Mouse (Mus musculus) embryonic stem cell, embryonic (primary cell): ENCODE data around the gene Slc12a7.

Source experiments
- CTCF ChIA-PET, 4 experiments: fragments of 300-600 bp in 2 of 4; fragments of 350-600 bp in 2 of 4; sonication (Branson Sonifier 250); formaldehyde crosslinking; loops; one replicate each; lab custom pipeline; 2022; ENCODE audit warnings: inconsistent platforms in 2 of 4; lab: Charles Lee
- POLR2A ChIA-PET, 4 experiments: fragments of 300-600 bp in 2 of 4; fragments of 350-600 bp in 2 of 4; sonication (Branson Sonifier 250); formaldehyde crosslinking; loops; one replicate each; lab custom pipeline; 2022; ENCODE audit warnings: antibody characterized with exemption in 4 of 4, inconsistent platforms in 1 of 4; lab: Charles Lee

Gene Slc12a7

DNA sequence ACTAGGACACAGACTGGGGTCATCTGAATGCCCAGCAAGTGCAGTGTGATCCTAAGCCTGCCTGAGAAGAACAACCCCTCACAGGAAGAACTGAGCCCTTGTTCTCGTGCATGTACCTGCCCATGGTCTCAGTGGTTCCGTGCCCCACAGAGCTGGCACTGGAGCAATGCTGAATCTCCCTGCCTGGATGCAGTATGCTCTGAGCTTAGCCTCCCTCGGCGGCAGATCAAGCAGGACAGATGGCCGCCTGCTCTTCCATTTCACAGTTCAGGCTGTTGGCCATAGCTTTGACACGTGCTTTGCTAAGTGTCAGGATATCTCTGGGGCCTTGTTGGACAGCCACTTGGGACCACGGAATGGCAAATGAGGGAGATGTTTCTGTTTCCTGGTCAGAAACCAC, 81.3 kb downstream of the Slc12a7 start:
- POLR2A ChIA-PET = interaction anchor here in 2 of 4 experiments (1.1 to 2.6 kb wide), 6 partner anchors 14 to 91 kb away, joined by 3 to 7 read pairs (median 4); no protein-coding TSS in a partner anchor
- CTCF ChIA-PET = interaction anchor here in 1 of 4 experiments (0.9 kb wide), 1 partner anchor 100 kb away, joined by 3 read pairs; no protein-coding TSS in a partner anchor

- ChIA-PET POLR2A (interaction anchor here in 2 of 4 experiments (1.2 to 3.9 kb wide), 7 partner anchors 10 to 300 kb away, joined by 3 to 13 read pairs (median 4); no protein-coding TSS in a partner anchor), CTCF (interaction anchor here in 2 of 4 experiments (0.6 to 1.2 kb wide), 3 partner anchors 34 to 99 kb away, joined by 3 to 6 read pairs (median 3); no protein-coding TSS in a partner anchor)
These were observed 83.4 kb downstream of the Slc12a7 start for GRCm38 (mm10) chr13:73816338-73816737.

DNA sequence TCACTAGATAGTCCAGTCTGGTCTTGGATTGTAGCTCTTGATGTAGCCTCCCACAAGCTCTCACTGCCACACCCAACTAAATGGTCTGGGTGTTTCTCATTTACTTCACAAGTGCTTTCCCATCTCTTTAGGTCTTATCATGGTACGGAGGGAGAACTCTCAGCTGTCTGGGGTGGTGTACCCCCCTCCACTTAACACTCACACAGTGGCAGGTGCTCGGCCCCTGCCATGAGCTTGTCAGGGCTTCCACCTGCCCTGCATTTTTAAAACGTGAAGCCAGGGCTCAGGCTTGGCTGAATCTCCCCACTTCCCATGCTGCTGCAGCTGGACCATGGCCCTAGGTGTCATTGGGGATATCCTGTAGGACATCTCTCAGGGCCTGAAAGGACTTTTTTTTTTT, 86.0 kb downstream of the Slc12a7 start:
- ChIA-PET POLR2A (interaction anchor here (0.5 to 3.9 kb wide), 17 partner anchors 11 to 516 kb away, joined by 3 to 13 read pairs (median 4); partner anchors contain the start of genes Brd9 (in 1 of the 4) and Trip13 (in 1 of the 4)), CTCF (interaction anchor here in 3 of 4 experiments (0.6 to 1.2 kb wide), 6 partner anchors 12 to 490 kb away, joined by 3 to 8 read pairs (median 4); partner anchors contain the start of genes Ndufs6 (in 1 of the 3) and Nkd2 (in 1 of the 3))

GRCm38 (mm10) chr13:73821251-73821650, 88.4 kb downstream of the Slc12a7 start:
- CTCF ChIA-PET = interaction anchor here (0.5 to 2.6 kb wide), 11 partner anchors 8 to 107 kb away, joined by 3 to 23 read pairs (median 5); no protein-coding TSS in a partner anchor
- POLR2A ChIA-PET = interaction anchor here in 3 of 4 experiments (0.7 to 2.5 kb wide), 16 partner anchors 10 to 102 kb away, joined by 3 to 8 read pairs (median 3); no protein-coding TSS in a partner anchor

DNA sequence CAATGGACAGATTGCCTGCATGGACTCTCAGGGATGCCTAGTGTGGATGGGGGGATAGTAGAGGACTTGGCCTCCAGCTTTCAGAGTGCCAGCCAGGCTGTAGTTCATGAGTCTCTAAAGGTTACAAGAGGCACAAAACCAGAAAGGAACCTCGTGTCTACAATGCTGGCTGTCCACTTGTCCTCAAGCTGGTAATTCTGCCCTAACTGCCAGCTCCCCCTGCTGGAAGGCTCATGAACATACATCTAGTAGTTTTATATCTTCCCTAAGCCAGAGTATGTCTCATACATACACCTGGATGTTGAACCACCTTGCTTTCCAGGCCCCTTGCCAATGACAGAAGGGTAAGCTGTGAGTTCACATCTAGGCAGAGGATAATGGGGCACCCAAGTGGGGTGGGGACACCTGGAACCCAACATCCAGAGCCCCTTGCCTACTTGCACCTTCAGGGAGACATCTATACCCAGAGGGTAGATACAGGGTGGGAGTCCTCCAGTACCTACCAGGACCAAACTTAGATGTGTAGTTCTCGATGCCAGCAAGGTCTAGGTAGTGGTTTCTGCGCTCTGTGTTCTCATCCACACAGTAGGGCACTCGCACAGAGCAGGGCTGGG, 89.4 kb downstream of the Slc12a7 start:
- ChIA-PET POLR2A (interaction anchor here in 3 of 4 experiments (0.6 to 2.5 kb wide), 15 partner anchors 11 to 103 kb away, joined by 3 to 8 read pairs (median 3); no protein-coding TSS in a partner anchor), CTCF (interaction anchor here (0.6 to 2.6 kb wide), 32 partner anchors 8 to 479 kb away, joined by 3 to 23 read pairs (median 4); partner anchors contain the start of genes Brd9 (in 1 of the 4) and Trip13 (in 1 of the 4))

DNA sequence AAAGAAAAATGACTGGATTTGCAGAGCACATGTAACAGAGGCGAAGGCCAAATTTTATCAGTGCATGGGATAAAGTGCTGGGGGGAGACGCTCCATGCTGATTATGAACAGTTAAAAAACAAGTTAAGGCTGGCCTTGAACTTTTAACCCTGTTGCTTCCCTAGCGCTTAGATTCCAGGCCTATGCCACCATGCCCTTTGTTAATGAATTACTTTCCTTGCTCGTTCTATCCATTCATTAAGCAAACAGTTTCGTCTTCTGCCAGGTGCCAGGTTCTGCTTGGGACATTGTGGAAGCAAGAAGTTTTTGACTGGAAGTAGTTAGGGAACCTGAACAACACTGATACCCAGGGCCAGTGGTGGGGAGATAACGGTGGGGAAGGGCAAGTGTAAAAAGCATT, 90.8 kb downstream of the Slc12a7 start:
- ChIA-PET POLR2A (no interaction called here), CTCF (no interaction called here)

- POLR2A ChIA-PET = no interaction called here
These were observed 94.3 kb downstream of the Slc12a7 start for GRCm38 (mm10) chr13:73827243-73827642.

GRCm38 (mm10) chr13:73831486-73831885, 98.6 kb downstream of the Slc12a7 start:
- CTCF ChIA-PET = interaction anchor here in 3 of 4 experiments (0.6 to 1.5 kb wide), 4 partner anchors 9 to 140 kb away, joined by 3 to 10 read pairs (median 6); no protein-coding TSS in a partner anchor
- POLR2A ChIA-PET = no interaction called here

More at GRCm38 (mm10) chr13:73827243-73827642, 94.3 kb downstream of the Slc12a7 start:
- CTCF ChIA-PET = interaction anchor here in 3 of 4 experiments (0.5 to 1.4 kb wide), 3 partner anchors 14 to 170 kb away, joined by 3 to 6 read pairs (median 5); no protein-coding TSS in a partner anchor

GRCm38 (mm10) chr13:73833809-73834208, 100.9 kb downstream of the Slc12a7 start:
- ChIA-PET CTCF (interaction anchor here in 2 of 4 experiments (0.7 to 1.2 kb wide), 3 partner anchors 12 to 13 kb away, joined by 3 to 6 read pairs (median 3); partner anchors contain the start of gene Nkd2 (in 1 of the 2)), POLR2A (interaction anchor here in 2 of 4 experiments (0.6 to 1.0 kb wide), 2 partner anchors 12 to 42 kb away, joined by 3 read pairs; no protein-coding TSS in a partner anchor)

DNA sequence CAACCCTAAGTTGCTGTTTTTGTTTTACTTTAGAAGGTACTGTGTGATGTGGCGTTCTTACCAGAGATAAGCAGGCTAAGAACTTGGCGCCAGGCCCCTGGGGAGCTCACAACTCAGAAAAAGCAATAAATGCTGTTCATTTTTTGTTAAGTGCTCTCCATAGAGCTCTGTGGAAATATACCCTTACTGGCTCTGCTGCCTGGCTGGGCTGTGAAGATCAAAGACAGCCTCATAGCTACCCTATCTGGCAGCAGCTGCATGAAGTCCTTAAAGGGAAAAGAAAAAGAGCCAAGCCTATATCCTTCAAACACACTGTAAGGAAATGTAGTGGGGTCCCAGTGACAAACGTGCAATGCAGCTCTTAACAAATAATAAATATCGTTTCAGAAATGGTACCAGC, 102.9 kb downstream of the Slc12a7 start:
- ChIA-PET CTCF (interaction anchor here in 3 of 4 experiments (0.9 to 2.3 kb wide), 4 partner anchors 10 to 112 kb away, joined by 3 to 11 read pairs (median 6); partner anchors contain the start of gene Nkd2 (in 2 of the 3)), POLR2A (interaction anchor here in 2 of 4 experiments (1.2 to 1.7 kb wide), 4 partner anchors 11 to 73 kb away, joined by 3 to 11 read pairs (median 10); partner anchors contain the start of gene Nkd2 (in 2 of the 2))

DNA sequence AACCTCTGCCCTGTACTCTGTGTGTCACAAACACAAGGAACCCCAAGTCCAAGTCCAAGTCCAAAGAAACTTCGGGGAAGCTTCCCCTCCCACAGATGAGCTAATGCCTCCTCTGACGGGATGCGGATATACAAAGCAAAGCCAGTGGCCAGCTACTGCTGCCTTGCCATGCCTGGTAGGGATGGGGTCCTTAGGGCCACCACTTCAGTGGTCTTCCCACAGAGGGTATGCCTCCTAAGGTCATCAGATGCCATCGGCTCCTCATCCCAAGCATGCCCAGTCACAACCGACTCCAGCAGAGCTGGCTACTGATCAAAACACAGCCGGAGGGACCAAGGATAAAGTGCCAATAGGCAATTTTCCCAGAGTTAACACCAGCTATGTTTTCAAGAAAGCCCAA, 103.6 kb downstream of the Slc12a7 start:
- ChIA-PET POLR2A (interaction anchor here in 2 of 4 experiments (0.7 to 1.7 kb wide), 5 partner anchors 10 to 102 kb away, joined by 3 to 11 read pairs (median 8); partner anchors contain the start of gene Nkd2 (in 2 of the 2)), CTCF (interaction anchor here in 3 of 4 experiments (0.9 to 2.3 kb wide), 4 partner anchors 10 to 14 kb away, joined by 3 to 11 read pairs (median 6); partner anchors contain the start of gene Nkd2 (in 2 of the 3))

- POLR2A ChIA-PET = interaction anchor here in 1 of 4 experiments (0.6 to 1.2 kb wide), 2 partner anchors 9 to 171 kb away, joined by 4 read pairs; partner anchors contain the start of genes Nkd2 and Tppp
- CTCF ChIA-PET = no interaction called here
These were observed 104.8 kb downstream of the Slc12a7 start for GRCm38 (mm10) chr13:73837708-73838107.

GRCm38 (mm10) chr13:73839137-73839548, 106.2 kb downstream of the Slc12a7 start:
- ChIA-PET CTCF (interaction anchor here in 1 of 4 experiments (1.0 kb wide), 1 partner anchor 13 kb away, joined by 3 read pairs; no protein-coding TSS in a partner anchor), POLR2A (interaction anchor here in 1 of 4 experiments (1.1 kb wide), 1 partner anchor 9 kb away, joined by 4 read pairs; the partner anchor contains the start of gene Nkd2)

- ChIA-PET CTCF (interaction anchor here in 1 of 4 experiments (0.5 kb wide), 1 partner anchor 122 kb away, joined by 4 read pairs; no protein-coding TSS in a partner anchor), POLR2A (interaction anchor here in 1 of 4 experiments (1.1 kb wide), 1 partner anchor 8 kb away, joined by 4 read pairs; the partner anchor contains the start of gene Nkd2)
These were observed 106.8 kb downstream of the Slc12a7 start for GRCm38 (mm10) chr13:73839740-73840139.

DNA sequence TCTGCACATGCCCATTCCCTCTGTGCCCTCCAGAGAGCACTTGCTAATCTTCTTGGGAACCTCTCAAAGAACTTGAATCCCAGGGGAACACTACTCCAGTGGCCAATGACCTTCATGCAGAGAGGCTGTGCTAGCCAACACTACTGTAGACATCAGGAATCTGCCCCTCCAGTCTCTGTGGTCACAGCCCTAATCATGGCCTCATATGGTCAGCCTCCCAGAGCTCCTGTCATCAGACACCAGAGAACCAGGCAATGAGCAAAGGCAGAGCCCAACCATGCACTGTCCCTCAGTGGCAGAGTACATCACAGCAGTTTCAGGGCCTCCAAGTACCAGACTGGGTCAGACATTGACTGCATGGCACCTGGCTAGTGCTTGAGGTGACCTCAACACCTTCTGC, 109.8 kb downstream of the Slc12a7 start:
- POLR2A ChIA-PET = no interaction called here
- CTCF ChIA-PET = no interaction called here

- ChIA-PET CTCF (interaction anchor here in 3 of 4 experiments (0.5 to 2.3 kb wide), 15 partner anchors 9 to 1882 kb away, joined by 3 to 11 read pairs (median 4); partner anchors contain the start of genes Brd9 (in 1 of the 3) and Trip13 (in 1 of the 3)), POLR2A (interaction anchor here in 3 of 4 experiments (0.7 to 3.1 kb wide), 20 partner anchors 8 to 215 kb away, joined by 3 to 11 read pairs (median 4); partner anchors contain the start of genes Brd9 (in 2 of the 3), Trip13 (in 2 of the 3), Cep72 (in 1 of the 3) and Tppp (in 1 of the 3))
These were observed 113.9 kb downstream of the Slc12a7 start for GRCm38 (mm10) chr13:73846589-73847464.
